ENCODE assay signal across 28 mouse cellular contexts in genomic region chr4:59619611-59620245, GRCm38 (mm10).
"Had no signal": no experiment of that assay in that cellular context is flagged by ENCODE, and none has a peak within 500 bp of the region (broad histone marks: within the 10 kb centered on the region; RNA-seq: fewer than 3 reads in every experiment).

No protein-coding gene starts in this region.

- DNase-seq: left cerebral cortex, postnatal 4 days; liver; liver, embryonic 13.5 days; liver, postnatal 0 days; lung, adult 18-20 months; lung, adult 2 months; lung, embryonic 14.5 days; lung, postnatal 10 days; lung, postnatal 14 days; lung, postnatal 36 days; lung, postnatal 4 days; midbrain, embryonic 14.5 days had no signal

- H3K4me3 ChIP-seq: limb, embryonic 10.5 days; limb, embryonic 12.5 days; limb, embryonic 13.5 days; limb, embryonic 15.5 days; liver, embryonic 12.5 days; liver, embryonic 13.5 days; liver, embryonic 15.5 days; lung, embryonic 15.5 days; megakaryocyte, embryonic 14.5 days; midbrain, embryonic 10.5 days; midbrain, embryonic 12.5 days; midbrain, embryonic 13.5 days; midbrain, embryonic 15.5 days; neural tube, embryonic 12.5 days; neural tube, embryonic 13.5 days had no signal

- H3K27me3 ChIP-seq: limb, embryonic 12.5 days; limb, embryonic 13.5 days; limb, embryonic 15.5 days; liver, embryonic 12.5 days; liver, embryonic 13.5 days; liver, embryonic 15.5 days; lung, embryonic 15.5 days; megakaryocyte, embryonic 14.5 days; midbrain, embryonic 12.5 days; midbrain, embryonic 13.5 days; midbrain, embryonic 15.5 days; neural tube, embryonic 12.5 days; neural tube, embryonic 13.5 days had no signal

- H3K36me3 ChIP-seq: limb, embryonic 10.5 days; limb, embryonic 12.5 days; limb, embryonic 13.5 days; limb, embryonic 15.5 days; liver, embryonic 12.5 days; liver, embryonic 13.5 days; lung, embryonic 15.5 days; midbrain, embryonic 10.5 days; midbrain, embryonic 12.5 days; midbrain, embryonic 13.5 days; midbrain, embryonic 15.5 days; neural tube, embryonic 12.5 days had no signal

- H3K4me2 ChIP-seq: limb, embryonic 12.5 days; limb, embryonic 13.5 days; limb, embryonic 15.5 days; liver, embryonic 11.5 days; liver, embryonic 12.5 days; liver, embryonic 13.5 days; liver, embryonic 15.5 days; lung, embryonic 14.5 days; lung, embryonic 15.5 days; midbrain, embryonic 11.5 days; midbrain, embryonic 12.5 days; midbrain, embryonic 13.5 days; midbrain, embryonic 15.5 days; neural tube, embryonic 12.5 days; neural tube, embryonic 13.5 days had no signal
